Mouse (Mus musculus): ENCODE measurements around the gene Trpm3. TPM values are rescaled to one million over a fixed set of nuclear protein-coding genes. Genes with fewer than 3 reads are reported as not detected.

Gene Trpm3
- polyA plus RNA-seq, 1 experiment from 2014 or later: 48.4 TPM

GRCm38 (mm10) chr19:22178549-22178948 lies 39.7 kb downstream of the Trpm3 start:
- Histone ChIP-seq H3K27me3 (ENCODE audit: control insufficient read depth, insufficient read depth, low read length) (no peaks in the 10 kb centered on the region), H3K4me1 (replicated peaks; ENCODE audit: control insufficient read depth, insufficient read depth, low read length) (no peaks in the 10 kb centered on the region), H3K4me3 (replicated peaks; ENCODE audit: low read length) (no peak overlapping the region), H3K36me3 (replicated peaks; ENCODE audit: control insufficient read depth, insufficient read depth) (no peaks in the 10 kb centered on the region), H3K4me2 (replicated peaks) (no peak overlapping the region), H3K27ac (no peak overlapping the region), H3K9me3 (ENCODE audit: control insufficient read depth, low read length) (no peaks in the 10 kb centered on the region), H3K9ac (no peak overlapping the region)
- WGBS: 89% methylated on average over 4 of the region's 4 CpGs
- no peak for DNase-seq (ENCODE audit: low spot score)
- ATAC-seq (ENCODE audit: low FRiP score): no peak

GRCm38 (mm10) chr19:22179017-22179416 lies 40.2 kb downstream of the Trpm3 start:
- Histone ChIP-seq H3K4me1 (replicated peaks; ENCODE audit: control insufficient read depth, insufficient read depth, low read length) (no peaks in the 10 kb centered on the region), H3K36me3 (replicated peaks; ENCODE audit: control insufficient read depth, insufficient read depth) (no peaks in the 10 kb centered on the region), H3K27me3 (ENCODE audit: control insufficient read depth, insufficient read depth, low read length) (no peaks in the 10 kb centered on the region), H3K9ac (no peak overlapping the region), H3K27ac (no peak overlapping the region), H3K4me3 (replicated peaks; ENCODE audit: low read length) (no peak overlapping the region), H3K9me3 (ENCODE audit: control insufficient read depth, low read length) (no peaks in the 10 kb centered on the region), H3K4me2 (replicated peaks) (no peak overlapping the region)
- no peak for ATAC-seq (ENCODE audit: low FRiP score)
- 91% methylated on average over 2 of the region's 2 CpGs for WGBS
- DNase-seq (ENCODE audit: low spot score): no peak

- no peaks in the 10 kb centered on the region for H3K4me1 ChIP-seq (replicated peaks; ENCODE audit: control insufficient read depth, insufficient read depth, low read length)
- WGBS: 93% methylated on average over 3 of the region's 3 CpGs
- DNase-seq (ENCODE audit: low spot score) (no peak), ATAC-seq (ENCODE audit: low FRiP score) (no peak)
- 0 out of 2 replicates have a peak, but pooled peaks cover under 1% of the 10 kb centered on the region for H3K9me3 ChIP-seq (ENCODE audit: control insufficient read depth, low read length)
- H3K9ac ChIP-seq: no peak overlapping the region
- H3K27me3 ChIP-seq (ENCODE audit: control insufficient read depth, insufficient read depth, low read length): no peaks in the 10 kb centered on the region
- no peak overlapping the region for H3K27ac ChIP-seq
- H3K4me3 ChIP-seq (replicated peaks; ENCODE audit: low read length): no peak overlapping the region
- no peak overlapping the region for H3K4me2 ChIP-seq (replicated peaks)
- H3K36me3 ChIP-seq (replicated peaks; ENCODE audit: control insufficient read depth, insufficient read depth): no peaks in the 10 kb centered on the region
Observed at GRCm38 (mm10) chr19:22180136-22180535, 41.3 kb downstream of the Trpm3 start.

GRCm38 (mm10) chr19:22189716-22190115 lies 50.9 kb downstream of the Trpm3 start:
- 40% methylated on average over 1 of the region's 1 CpGs for WGBS
- Histone ChIP-seq H3K9me3 (ENCODE audit: control insufficient read depth, low read length) (0 out of 2 replicates have a peak, but pooled peaks cover 5% of the 10 kb centered on the region), H3K27ac (0 out of 2 replicates have a peak overlapping the region, but pooled peaks have one; percentile 14), H3K9ac (no peak overlapping the region), H3K27me3 (ENCODE audit: control insufficient read depth, insufficient read depth, low read length) (no peaks in the 10 kb centered on the region), H3K4me3 (replicated peaks; ENCODE audit: low read length) (no peak overlapping the region), H3K36me3 (replicated peaks; ENCODE audit: control insufficient read depth, insufficient read depth) (no peaks in the 10 kb centered on the region), H3K4me1 (replicated peaks; ENCODE audit: control insufficient read depth, insufficient read depth, low read length) (no peaks in the 10 kb centered on the region), H3K4me2 (replicated peaks) (no peak overlapping the region)
- ATAC-seq (ENCODE audit: low FRiP score) (0 out of 2 replicates have a peak, but pooled peaks have one; percentile 71), DNase-seq (ENCODE audit: low spot score) (peak; percentile 57)

GRCm38 (mm10) chr19:22222520-22222919 lies 83.7 kb downstream of the Trpm3 start:
- no peak overlapping the region for H3K9ac ChIP-seq
- H3K4me2 ChIP-seq (replicated peaks): no peak overlapping the region
- no peaks in the 10 kb centered on the region for H3K36me3 ChIP-seq (replicated peaks; ENCODE audit: control insufficient read depth, insufficient read depth)
- DNase-seq (ENCODE audit: low spot score): no peak
- H3K4me1 ChIP-seq (replicated peaks; ENCODE audit: control insufficient read depth, insufficient read depth, low read length): no peaks in the 10 kb centered on the region
- ATAC-seq (ENCODE audit: low FRiP score): peak; percentile 40; the same call in 1 of the 2 replicates
- H3K27me3 ChIP-seq (ENCODE audit: control insufficient read depth, insufficient read depth, low read length): no peaks in the 10 kb centered on the region
- H3K9me3 ChIP-seq (ENCODE audit: control insufficient read depth, low read length): no peaks in the 10 kb centered on the region
- no peak overlapping the region for H3K4me3 ChIP-seq (replicated peaks; ENCODE audit: low read length)
- 34% methylated on average over 2 of the region's 2 CpGs for WGBS
- H3K27ac ChIP-seq: no peak overlapping the region

- H3K9ac ChIP-seq: no peak overlapping the region
- H3K36me3 ChIP-seq (replicated peaks; ENCODE audit: control insufficient read depth, insufficient read depth): no peaks in the 10 kb centered on the region
- H3K9me3 ChIP-seq (ENCODE audit: control insufficient read depth, low read length): no peaks in the 10 kb centered on the region
- H3K4me1 ChIP-seq (replicated peaks; ENCODE audit: control insufficient read depth, insufficient read depth, low read length): no peaks in the 10 kb centered on the region
- ATAC-seq (ENCODE audit: low FRiP score) (no peak), DNase-seq (ENCODE audit: low spot score) (no peak)
- H3K27ac ChIP-seq: no peak overlapping the region
- no peak overlapping the region for H3K4me2 ChIP-seq (replicated peaks)
- no peaks in the 10 kb centered on the region for H3K27me3 ChIP-seq (ENCODE audit: control insufficient read depth, insufficient read depth, low read length)
- no peak overlapping the region for H3K4me3 ChIP-seq (replicated peaks; ENCODE audit: low read length)
Observed at GRCm38 (mm10) chr19:22234187-22234586, 95.3 kb downstream of the Trpm3 start.

- H3K27ac ChIP-seq: no peak overlapping the region
- no peak for ATAC-seq (ENCODE audit: low FRiP score)
- H3K9ac ChIP-seq: no peak overlapping the region
- H3K9me3 ChIP-seq (ENCODE audit: control insufficient read depth, low read length): no peaks in the 10 kb centered on the region
- WGBS: 92% methylated on average over 6 of the region's 6 CpGs
- no peaks in the 10 kb centered on the region for H3K36me3 ChIP-seq (replicated peaks; ENCODE audit: control insufficient read depth, insufficient read depth)
- no peak overlapping the region for H3K4me2 ChIP-seq (replicated peaks)
- H3K27me3 ChIP-seq (ENCODE audit: control insufficient read depth, insufficient read depth, low read length): no peaks in the 10 kb centered on the region
- no peak overlapping the region for H3K4me3 ChIP-seq (replicated peaks; ENCODE audit: low read length)
- no peaks in the 10 kb centered on the region for H3K4me1 ChIP-seq (replicated peaks; ENCODE audit: control insufficient read depth, insufficient read depth, low read length)
- no peak for DNase-seq (ENCODE audit: low spot score)
Observed at GRCm38 (mm10) chr19:22249076-22249475, 110.2 kb downstream of the Trpm3 start.

GRCm38 (mm10) chr19:22272916-22273315 lies 134.1 kb downstream of the Trpm3 start:
- 52% methylated on average over 5 of the region's 5 CpGs for WGBS

GRCm38 (mm10) chr19:22284651-22285050 lies 145.8 kb downstream of the Trpm3 start:
- ATAC-seq (ENCODE audit: low FRiP score): no peak
- 89% methylated on average over 3 of the region's 3 CpGs for WGBS
- Histone ChIP-seq H3K27ac (no peak overlapping the region), H3K4me3 (replicated peaks; ENCODE audit: low read length) (no peak overlapping the region), H3K9me3 (ENCODE audit: control insufficient read depth, low read length) (no peaks in the 10 kb centered on the region), H3K9ac (no peak overlapping the region), H3K4me1 (replicated peaks; ENCODE audit: control insufficient read depth, insufficient read depth, low read length) (no peaks in the 10 kb centered on the region), H3K36me3 (replicated peaks; ENCODE audit: control insufficient read depth, insufficient read depth) (no peaks in the 10 kb centered on the region), H3K27me3 (ENCODE audit: control insufficient read depth, insufficient read depth, low read length) (no peaks in the 10 kb centered on the region), H3K4me2 (replicated peaks) (no peak overlapping the region)
- DNase-seq (ENCODE audit: low spot score): no peak

More at GRCm38 (mm10) chr19:22272916-22273315, 134.1 kb downstream of the Trpm3 start:
- peak; percentile 36 for DNase-seq (ENCODE audit: low spot score)
- Histone ChIP-seq H3K9me3 (ENCODE audit: control insufficient read depth, low read length) (no peaks in the 10 kb centered on the region), H3K4me1 (replicated peaks; ENCODE audit: control insufficient read depth, insufficient read depth, low read length) (no peaks in the 10 kb centered on the region), H3K4me3 (replicated peaks; ENCODE audit: low read length) (no peak overlapping the region), H3K4me2 (replicated peaks) (no peak overlapping the region), H3K27ac (no peak overlapping the region), H3K36me3 (replicated peaks; ENCODE audit: control insufficient read depth, insufficient read depth) (no peaks in the 10 kb centered on the region), H3K27me3 (ENCODE audit: control insufficient read depth, insufficient read depth, low read length) (no peaks in the 10 kb centered on the region), H3K9ac (no peak overlapping the region)
- no peak for ATAC-seq (ENCODE audit: low FRiP score)

GRCm38 (mm10) chr19:22292671-22293070 lies 153.8 kb downstream of the Trpm3 start:
- Histone ChIP-seq H3K4me1 (replicated peaks; ENCODE audit: control insufficient read depth, insufficient read depth, low read length) (no peaks in the 10 kb centered on the region), H3K4me3 (replicated peaks; ENCODE audit: low read length) (no peak overlapping the region), H3K27ac (no peak overlapping the region), H3K36me3 (replicated peaks; ENCODE audit: control insufficient read depth, insufficient read depth) (no peaks in the 10 kb centered on the region), H3K9me3 (ENCODE audit: control insufficient read depth, low read length) (no peaks in the 10 kb centered on the region), H3K4me2 (replicated peaks) (no peak overlapping the region), H3K27me3 (ENCODE audit: control insufficient read depth, insufficient read depth, low read length) (no peaks in the 10 kb centered on the region), H3K9ac (no peak overlapping the region)
- ATAC-seq (ENCODE audit: low FRiP score): no peak
- no peak for DNase-seq (ENCODE audit: low spot score)
- WGBS: 84% methylated on average over 6 of the region's 6 CpGs
